Mouse (Mus musculus) right cerebral cortex, postnatal 14 days (tissue): Measurements from ENCODE around the gene Ldah.
"Not testable (repeated sequence)": the region's sequence is repeated elsewhere in the genome, so short reads cannot be mapped to it uniquely, and the experiment has no call there.

ENCODE experiments used
- DNase-seq: peaks from one replicate; pipeline ENCODE4 v3.0.0; 2022

The Ldah gene

DNA sequence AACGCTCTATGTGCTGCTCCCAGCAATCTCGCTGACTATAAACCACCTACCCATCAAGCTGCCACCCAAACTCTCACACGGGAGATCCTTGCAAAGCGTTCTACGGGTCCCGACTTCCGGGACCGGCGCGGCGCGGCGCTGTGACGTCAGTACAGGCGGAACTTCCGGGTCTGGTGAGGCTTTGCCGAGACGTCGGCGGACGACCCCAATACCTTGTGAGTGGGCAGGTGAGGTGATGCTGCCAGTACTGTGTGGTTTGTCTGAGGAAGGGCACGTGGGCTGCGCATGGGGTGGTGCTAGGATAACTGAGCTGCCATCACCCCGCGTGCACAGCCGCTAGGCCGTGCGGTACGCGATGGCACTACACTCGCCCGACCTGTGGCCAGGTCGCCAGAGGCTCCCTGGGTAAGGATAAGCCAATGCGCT lies at the start of gene Ldah:
TSS of gene Ldah (plus strand) at position 130 of the 426 bp plus-strand sequence.
- peak; percentile 89 for DNase-seq

DNA sequence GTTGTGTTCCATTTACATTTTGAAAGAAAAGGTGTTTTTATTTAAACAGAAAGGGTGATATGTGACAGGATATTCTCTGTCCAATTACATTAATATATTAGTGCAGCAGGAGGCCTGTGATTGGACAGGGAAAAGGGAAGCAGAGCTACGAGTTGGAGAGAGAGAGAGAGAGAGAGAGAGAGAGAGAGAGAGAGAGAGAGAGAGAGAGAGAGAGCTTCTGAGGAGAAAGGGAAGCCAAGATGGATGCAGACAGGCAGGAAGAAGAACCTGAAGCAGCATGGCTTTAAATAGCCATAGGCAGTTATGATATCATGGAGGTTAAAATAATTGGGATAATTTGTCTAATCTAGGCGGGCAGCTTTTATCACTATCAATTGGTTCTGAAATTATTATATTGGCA lies 40.2 kb upstream of the Ldah start:
- no peak for DNase-seq

DNA sequence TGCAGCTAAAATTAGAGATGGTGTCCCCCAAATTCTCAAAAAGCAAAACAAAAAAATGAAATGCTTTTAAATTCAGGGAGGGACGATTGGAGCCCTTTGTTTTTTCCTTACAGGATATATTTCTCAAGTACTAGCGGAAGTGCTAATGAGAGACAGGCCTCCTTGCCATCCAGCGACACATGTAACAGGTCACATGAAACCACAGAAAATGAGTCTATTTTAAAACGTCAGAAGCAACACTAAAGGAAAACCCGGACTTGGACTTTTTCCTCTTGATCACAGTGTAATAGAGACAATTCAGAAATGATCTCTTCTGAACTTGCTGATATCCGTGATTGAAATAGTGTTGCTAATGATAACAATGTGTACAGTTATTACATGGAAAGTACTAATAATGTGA lies 27.0 kb upstream of the Ldah start:
- DNase-seq: no peak

DNA sequence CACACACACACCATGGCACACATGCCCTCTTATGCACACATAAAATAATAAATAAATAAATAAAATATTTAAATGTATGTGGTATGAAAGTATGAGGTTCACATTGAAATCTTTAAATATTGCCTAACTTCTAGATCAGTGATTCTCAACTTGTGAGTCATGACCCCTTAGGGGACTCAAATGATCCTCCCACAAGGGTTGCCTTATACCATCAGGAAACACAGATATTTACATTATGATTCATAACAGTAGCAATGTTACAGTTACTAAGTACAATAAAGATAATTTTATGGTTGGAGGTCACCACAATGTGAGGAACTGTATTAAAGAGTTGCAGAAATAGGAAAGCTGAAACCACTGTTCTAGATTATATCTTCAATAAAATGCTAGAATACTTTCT lies 26.2 kb upstream of the Ldah start:
- DNase-seq: no peak

DNA sequence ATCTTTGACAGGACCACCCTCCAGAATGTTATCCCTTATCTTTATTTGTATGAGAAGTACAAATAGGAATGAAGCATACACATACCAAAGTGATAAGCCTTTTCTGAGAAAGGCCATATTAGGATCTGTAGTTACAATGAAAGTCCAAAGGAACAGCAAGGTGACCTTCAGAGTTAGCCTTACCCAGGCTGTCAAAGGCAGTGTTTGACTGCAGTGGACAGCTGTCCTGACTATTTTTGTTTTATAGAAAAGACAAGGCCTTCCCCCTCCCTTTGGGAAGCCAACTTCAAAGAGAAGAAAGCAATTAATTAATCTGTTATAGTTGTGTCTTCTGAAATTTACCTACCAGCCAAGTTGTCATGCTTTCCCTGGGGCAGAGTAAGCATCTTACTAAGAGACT lies 23.4 kb upstream of the Ldah start:
- no peak for DNase-seq

DNA sequence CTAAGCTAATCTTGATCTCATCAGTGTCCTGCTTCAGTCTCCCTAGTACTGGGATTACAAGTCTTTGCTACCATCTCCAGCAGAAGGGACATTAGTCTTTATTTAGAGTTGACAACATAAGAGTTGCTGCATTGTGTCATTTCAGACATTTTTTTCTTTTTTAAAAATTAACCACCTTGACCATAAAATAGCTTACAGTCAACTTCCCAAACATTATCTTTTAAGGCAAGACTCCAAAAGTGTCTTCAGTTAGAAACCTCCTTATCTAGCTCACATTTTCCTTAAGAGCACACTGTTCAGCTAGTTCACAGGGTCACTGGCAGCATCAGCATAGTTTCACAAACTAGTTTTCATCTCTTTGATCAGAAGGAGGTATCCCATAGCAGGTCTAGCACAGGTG lies 19.7 kb upstream of the Ldah start:
- DNase-seq: no peak

DNA sequence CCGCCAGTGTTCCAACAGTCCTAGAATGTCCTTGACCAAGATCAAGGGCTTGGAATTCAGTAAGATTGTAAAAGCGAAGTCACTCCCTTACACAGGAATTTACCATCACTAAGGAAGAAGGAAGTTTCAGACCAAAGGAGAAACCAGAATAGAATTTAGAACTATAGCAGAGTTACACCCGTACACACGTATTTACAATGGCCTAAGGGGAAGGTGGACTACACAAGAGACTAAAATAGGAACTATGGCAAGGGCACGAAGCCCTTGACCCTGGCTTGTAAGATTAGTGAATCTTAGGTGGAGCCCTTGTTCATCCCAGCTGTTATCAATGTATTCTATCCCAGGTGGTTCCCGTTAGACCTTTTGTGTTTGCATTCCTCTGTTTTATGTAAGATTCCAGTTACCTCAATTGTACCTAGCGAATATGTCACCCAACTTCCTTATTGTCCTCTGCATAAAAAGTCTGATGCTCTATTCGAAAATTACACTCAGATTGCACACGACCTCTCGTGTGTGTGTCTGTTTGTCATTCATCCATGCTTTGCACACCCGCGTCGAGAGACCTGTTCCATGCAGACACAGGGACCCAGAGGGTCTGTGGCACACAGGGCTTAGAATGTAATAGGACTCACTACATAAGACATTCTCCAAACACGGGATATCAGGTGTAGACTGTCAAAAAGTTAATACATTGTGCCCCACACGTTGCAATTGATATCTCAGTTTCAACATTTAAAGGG lies 18.9 kb upstream of the Ldah start:
- DNase-seq: not testable (repeated sequence)

DNA sequence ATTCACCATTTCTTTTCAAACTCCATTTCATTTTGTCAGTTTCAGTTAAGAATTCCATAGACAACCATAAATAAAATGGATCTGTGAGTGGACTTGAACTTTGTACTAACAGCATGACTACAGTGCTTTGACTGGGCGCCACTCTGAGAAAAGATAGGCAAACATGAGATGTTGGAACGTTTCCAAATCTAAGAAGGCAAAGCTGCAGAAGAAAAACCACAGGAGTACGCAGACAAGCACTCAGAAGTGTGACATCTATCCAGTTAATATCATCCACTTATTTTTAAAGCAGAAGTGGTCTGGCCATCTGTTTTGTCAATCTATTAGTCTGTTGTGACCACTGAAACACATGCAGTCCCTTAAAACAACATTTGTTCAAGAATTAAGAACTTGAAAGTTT lies 18.2 kb upstream of the Ldah start:
- DNase-seq: no peak

DNA sequence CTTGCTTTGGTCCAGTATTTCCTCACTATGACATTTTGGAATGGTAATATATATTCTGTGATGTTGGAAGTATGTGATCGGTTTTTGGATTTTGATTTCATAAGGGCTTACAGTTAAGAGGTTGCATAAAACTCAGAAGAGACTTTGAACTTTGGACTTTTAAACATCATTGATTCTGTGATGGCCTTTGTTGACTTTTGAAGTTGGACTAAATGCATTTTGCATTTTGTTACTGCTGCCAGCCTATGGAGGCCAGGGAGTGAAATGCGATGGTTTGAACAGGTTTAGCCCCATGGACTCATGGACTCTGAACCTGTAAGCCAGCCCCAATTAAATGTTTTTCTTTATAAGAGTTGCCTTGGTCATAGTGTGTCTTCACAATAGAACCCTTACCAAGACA lies 2.2 kb upstream of the Ldah start:
- DNase-seq: no peak

DNA sequence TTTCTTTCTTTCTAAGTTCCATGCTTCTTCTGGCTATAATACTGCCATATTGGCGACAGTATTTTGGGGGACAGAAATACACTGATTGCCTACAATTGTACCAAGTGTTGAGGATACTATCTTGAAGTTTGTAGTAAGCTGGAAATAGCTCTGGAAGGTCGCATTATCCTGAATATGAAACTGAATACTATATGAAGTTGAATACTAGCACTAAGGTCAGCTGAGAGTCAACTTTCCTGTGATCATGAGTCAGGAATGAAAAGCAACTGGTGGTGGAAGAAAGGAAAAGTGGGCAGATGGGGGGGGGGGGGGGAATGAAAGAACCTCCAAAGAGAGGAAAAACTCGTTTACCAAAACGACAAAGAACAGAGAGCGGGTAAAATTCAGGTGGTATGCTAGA lies 329 bp upstream of the Ldah start:
- DNase-seq: no peak

DNA sequence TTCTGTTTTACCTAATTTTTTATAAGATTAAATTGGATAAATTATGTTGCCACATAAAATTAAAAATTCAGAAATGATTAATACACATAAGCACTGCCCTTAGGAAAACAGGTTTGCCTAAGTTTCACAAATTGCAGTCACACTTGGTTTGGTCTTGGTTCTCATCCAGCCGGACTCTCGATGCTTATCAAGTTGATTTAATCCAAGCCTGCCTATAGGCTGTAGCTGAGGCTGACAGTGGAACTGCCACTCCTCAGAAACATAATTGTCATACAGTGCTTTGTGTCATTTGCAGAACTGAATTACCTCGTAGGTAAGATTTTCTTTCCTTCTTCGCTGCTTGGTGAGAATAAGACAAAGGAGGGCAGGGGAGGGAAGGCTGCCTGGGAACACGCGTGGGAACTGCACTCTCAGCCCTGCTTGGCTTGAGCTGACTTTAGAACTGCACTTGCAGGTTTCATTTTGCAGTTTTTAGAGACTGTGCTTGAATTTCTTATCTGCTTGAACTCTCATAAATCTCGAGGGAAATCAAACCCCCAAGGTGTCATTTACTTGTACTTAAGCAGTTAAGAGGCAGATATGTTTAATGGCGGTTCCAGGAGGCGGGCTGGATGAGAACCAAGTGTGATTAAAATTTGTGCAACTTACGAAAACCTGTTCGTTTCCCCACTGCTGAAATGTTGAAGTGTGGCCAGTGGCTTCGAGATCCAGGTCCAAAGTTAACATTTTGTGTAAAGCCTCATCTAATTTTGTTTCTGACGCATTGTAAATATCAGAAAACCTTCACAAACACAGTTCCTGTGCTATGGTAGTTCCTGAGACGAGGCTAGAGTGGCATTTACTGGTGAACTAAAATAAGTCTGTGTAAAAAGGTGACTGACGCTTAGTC lies 8.7 kb downstream of the Ldah start:
- no peak for DNase-seq

DNA sequence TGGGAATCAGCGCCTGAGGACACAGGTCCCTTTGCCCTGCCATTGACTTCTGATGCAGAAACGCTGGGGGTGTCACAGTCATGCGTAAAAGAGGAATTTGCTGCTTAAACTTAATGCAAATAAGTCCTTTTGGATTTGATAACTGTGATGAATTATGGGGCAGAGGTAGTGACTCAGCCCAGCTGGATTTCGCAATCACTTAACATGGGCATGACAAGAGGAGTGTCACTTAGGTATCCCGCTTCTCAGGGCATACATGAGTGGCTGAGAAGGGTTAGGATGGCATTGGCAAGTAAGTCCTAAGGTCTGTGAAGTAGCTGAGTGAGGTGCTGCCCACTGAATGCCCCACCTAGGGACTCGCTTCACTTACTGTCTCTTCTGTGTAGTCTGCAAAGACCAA lies 15.1 kb downstream of the Ldah start:
- DNase-seq: no peak

DNA sequence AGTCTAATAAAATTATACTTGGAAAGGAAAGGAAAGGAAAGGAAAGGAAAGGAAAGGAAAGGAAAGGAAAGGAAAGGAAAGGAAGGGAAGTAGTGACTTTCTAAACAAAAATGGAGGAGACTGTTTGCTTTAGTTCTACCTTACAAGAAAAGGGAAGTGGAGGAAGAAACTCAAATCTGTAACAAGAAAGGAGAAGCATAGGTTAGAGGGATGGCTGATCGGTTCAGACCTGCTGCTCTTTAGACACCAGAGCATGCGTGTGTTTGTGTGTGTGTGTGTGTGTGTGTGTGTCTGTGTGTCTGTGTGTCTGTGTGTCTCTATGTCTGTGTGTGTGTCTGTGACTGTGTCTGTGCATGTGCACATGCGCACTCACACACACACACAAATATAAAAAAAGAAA lies 23.2 kb downstream of the Ldah start:
- no peak for DNase-seq

DNA sequence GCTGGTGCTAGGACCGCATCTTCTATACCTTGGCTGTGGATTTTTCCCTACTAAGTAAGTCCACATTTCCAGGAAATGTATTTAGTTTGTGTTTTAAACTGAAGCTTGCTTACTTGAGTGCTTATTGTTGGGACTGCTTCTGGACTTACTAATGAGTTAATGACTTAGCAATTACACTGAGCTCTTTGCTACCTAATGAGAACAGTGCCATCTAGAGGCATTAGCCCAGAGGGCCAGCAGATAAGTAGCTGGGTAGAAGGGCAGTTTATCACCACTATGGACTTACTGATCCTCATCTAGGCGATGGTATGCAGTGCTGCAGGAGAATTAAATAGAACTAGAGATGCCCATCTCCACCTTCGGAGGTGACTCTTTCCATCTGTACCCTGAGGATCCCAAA lies 24.8 kb downstream of the Ldah start:
- no peak for DNase-seq

DNA sequence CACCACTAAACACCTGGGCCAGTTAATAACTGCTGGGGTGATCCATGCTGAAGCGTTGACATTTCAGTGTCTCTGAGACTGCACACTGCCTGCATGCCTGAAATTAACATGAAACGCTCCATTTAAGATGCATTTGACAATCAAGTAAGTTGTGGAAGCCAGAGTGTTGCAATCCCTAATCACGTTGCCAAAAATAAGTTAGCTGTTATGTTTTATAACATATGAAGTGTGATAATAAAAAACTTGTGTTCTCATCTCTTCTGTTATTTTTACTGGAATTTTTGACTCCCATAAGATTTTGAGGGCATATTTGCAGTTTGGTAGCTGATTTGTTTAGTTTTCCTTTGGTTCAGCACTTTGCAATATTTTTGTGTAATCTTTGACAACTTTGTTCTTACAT lies 34.3 kb downstream of the Ldah start:
- DNase-seq: no peak

DNA sequence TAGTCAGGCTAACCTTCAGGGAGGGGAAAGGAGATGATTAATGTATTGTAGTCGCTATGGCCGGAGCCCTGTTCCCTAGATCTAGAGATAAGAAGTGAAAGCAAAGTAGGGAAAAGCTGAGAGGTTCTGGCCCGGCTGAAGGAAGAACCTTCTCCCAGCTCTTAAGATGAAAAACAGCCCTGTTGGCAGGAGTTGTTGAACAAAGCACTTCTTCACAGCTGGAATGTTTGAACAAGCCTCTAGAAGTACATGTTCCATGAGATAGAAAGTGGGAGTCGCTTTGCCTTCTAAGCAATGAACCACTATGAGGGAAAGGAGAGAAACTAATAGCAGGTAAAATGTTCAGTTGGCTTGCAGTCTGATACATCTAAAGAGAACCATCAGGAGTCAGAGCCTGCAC lies 36.8 kb downstream of the Ldah start:
- DNase-seq: no peak

DNA sequence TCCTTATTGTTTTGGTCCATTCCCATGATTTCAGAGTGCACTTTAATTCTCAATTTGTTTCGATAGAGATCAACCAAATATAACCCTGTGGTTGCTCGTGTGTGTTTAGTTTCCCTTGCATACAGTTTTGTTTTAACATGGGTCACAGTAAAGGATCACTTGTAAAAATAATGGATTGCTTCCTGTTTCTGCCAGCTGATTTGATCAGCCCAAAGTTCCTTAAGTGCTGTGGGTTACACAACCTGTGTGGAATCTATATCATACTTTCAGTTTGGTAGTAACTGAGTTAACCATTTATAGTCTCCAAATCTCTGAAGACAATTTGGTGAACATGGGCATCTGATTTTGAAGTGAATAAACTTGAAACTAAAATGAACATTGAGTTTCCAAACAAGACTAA lies 52.4 kb downstream of the Ldah start:
- DNase-seq: no peak

DNA sequence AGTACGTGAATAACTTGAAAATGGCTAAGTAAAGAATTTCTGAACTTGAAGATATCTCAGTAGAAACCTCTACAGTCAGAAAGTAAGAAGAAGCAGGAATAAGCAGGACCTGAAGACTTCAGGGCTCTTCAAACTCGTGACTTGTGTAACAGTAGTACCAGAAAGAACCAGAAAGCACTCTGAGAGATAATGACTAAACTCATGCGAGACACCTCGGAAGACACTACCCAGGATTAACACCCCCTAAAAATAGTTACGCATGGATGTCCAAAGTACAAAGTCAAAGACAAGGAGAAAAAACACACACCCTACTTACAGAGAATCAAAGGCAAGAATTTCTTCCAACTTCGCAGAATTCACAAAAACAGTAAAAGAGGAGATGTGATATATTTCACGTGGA lies 58.4 kb downstream of the Ldah start:
- DNase-seq: no peak

DNA sequence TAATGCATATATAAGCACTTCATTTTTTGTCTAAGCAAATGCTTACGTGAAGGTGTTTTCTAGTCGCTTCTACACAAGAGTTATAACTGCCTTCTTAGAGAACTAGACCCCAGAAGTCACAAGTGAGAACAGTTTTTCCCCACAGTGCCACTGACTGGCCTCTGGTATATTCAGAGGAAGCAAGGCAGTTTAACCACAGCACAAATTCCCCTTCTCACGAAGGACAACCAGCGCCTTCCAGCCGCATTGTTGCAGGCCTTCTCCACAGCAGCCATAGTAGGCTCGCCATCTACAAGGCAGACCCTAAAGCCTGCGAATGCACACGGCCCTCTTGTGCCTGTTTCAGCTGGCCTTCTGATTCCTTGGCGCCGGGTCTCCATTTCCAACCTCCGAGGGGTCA lies 61.7 kb downstream of the Ldah start:
- DNase-seq: no peak

DNA sequence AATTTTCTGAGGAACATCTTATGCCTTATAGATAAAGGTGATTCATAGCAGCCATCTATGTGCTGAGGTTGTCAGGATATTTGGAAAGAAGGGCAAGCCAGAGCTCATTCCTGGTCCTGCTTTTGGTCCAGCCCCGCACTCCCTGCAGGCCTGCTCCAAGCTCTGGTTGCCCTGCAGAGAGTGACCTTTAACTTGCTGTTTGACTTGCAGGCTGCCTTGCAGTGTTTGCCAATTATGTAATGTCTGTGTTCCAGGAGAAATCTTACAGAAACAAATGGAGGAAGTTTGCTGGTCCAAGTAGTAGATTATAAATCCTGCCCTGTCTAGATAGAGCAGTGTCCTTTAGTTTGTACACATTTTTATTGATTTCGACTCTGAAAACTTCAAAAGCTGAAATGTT lies 63.5 kb downstream of the Ldah start:
- no peak for DNase-seq

DNA sequence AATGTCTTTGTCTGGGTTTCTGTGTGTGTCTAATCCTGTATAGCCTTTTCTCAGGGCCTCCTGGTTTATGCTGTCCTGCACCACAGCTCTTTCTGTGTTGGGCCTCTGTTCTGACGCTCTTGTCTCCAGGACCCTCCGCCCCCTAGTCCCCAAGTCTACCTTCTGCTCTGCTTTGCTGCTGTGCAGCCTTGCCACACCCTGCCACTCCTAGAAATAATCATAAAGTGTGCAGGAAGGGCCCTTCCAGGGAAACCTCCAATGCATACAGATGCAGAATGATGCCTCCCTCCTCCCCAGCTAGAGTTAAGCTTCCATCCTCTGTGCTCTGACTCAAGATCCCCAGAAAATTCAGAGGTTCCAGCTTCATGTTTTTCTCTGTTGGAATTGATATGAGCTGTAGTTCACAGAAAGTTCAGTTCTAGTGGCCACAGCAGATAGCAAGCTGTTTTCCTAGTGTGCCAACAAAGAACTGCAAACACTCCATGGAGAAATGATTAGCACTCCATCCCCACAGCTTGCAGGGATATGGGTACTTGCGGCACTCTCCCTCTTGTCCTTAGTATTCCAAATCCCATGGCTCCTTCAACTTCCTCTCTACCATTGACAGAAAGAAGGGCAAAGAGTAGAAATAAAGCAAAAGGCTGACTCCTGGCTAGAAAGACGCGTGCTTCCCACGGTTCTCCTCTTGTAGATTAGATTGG lies 65.7 kb downstream of the Ldah start:
- DNase-seq: no peak

DNA sequence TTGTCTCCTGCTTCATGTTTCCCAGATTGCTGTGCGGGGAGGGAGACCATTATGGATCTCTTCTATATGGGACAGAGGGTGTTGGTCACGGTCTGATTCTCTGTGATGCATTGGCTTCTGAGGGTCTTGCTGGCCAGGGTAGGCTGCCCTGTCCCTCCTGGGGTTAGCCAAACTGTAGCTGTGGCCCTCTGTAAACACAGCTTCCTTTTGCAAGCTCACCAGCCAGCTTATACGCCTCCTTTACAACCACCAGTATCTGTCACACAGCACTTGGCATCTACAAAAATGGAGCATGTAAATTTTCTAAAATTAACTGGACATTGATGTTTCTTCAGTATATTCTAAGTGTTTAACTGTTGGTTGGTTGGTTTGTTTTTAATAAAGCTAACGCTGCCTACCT lies 67.5 kb downstream of the Ldah start:
- DNase-seq: no peak

DNA sequence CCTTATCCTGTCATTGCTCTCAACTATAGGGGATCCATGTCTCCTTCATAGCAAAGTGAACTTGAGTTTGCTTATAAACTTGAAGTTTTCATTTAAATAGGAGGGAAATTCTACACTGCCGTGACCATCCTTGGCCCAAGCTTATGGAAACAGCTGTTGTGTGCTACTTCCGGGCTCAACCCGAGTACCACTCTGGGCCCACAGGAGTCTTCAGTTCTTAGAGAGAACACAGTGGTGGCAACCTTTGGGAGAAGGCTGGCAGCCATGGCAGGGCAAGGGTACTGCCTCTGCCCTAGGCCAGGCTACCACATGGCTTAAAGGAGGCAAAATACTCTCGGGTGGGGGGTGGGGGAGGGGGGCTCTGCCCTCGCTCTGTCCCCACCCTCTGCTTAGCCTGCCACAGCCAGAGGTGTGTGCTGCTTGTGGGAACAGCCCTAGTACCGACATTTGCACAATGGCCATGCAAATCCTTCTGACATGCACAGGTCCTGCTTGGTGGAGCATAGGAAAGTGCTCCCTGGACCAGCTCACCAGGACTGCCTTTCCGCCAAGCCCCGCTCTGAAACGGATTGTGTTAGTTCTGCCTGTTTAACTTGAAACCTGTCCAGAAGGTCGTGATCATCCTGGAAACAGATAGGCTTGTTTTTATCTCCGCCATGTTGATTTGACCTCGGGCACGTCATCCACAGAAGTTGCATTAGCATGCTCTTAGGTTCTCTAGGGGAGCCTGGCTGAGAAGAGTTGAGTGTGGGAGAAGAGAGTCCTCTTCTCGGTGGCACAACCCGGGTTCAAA lies 73.5 kb downstream of the Ldah start:
- no peak for DNase-seq
